8 mouse cellular contexts compared by ENCODE assay signal in genomic region chr1:126830031-126830927, GRCm38 (mm10). TPM values are rescaled to one million over a fixed set of nuclear protein-coding genes. Genes with fewer than 3 reads are reported as not detected.
DNase-seq lines count a peak whose midpoint lies in the region; ATAC-seq lines count a peak whose summit lies in the region.

TSS of gene Nckap5 (minus strand) at chr1:126830799.

- no peak for ATAC-seq in activated CD4-positive, CD25-positive, alpha-beta regulatory T cell, adult 4 months

- DNase-seq in adrenal gland, adult (ENCODE audit: inconsistent age in 2 of 2, low spot score in 1 of 2): peak; percentile 39 to 85
- DNase-seq in embryo, embryonic 11 days: peak; percentile 71
- peak; percentile 73 for DNase-seq in gastrocnemius, postnatal 25 days
- DNase-seq in hindlimb bud, embryonic 11.5 days (ENCODE audit: extremely low spot score, low read depth, low spot score): peak; percentile 26
- peak; percentile 67 to 74 for DNase-seq in left cerebral cortex, adult 18-20 months (ENCODE audit: low spot score in 2 of 2)
- peak; percentile 84 for DNase-seq in lung, postnatal 25 days (ENCODE audit: low spot score)
- peak; percentile 92 for DNase-seq in right cerebral cortex, postnatal 10 days (ENCODE audit: low spot score in 2 of 2)

RNA-seq across cellular contexts. Expression of gene Nckap5, which starts in this region (rescaled TPM):
- 1 to 10 TPM in 1 of 2 experiments, under 1 TPM in 1; 0.56 to 1.3 TPM for total RNA-seq in gastrocnemius, postnatal 25 days (2021)
- total RNA-seq in left cerebral cortex, adult 18-20 months (2021): 1 to 10 TPM; 2.5 to 3.6 TPM
- polyA plus RNA-seq in activated CD4-positive, CD25-positive, alpha-beta regulatory T cell, adult 4 months (2017; shearing (Covaris generic)): under 1 TPM; 0.51 to 0.56 TPM

Comparison
In these comparisons a context has a peak if more than half of its experiments do, and no peak if none do; other contexts are left out.
1. DNase-seq: peak in every context shown above with its lines; median percentile 92 in right cerebral cortex, postnatal 10 days; 84 in lung, postnatal 25 days; 73 in gastrocnemius, postnatal 25 days; 71 in embryo, embryonic 11 days; 70 in left cerebral cortex, adult 18-20 months; 62 in adrenal gland, adult; 26 in hindlimb bud, embryonic 11.5 days.